Mouse (Mus musculus): Measurements from ENCODE around the gene Tmem219.
A peak's percentile ranks its signal among the peaks of the same experiment; 100 is the strongest.

DNA sequence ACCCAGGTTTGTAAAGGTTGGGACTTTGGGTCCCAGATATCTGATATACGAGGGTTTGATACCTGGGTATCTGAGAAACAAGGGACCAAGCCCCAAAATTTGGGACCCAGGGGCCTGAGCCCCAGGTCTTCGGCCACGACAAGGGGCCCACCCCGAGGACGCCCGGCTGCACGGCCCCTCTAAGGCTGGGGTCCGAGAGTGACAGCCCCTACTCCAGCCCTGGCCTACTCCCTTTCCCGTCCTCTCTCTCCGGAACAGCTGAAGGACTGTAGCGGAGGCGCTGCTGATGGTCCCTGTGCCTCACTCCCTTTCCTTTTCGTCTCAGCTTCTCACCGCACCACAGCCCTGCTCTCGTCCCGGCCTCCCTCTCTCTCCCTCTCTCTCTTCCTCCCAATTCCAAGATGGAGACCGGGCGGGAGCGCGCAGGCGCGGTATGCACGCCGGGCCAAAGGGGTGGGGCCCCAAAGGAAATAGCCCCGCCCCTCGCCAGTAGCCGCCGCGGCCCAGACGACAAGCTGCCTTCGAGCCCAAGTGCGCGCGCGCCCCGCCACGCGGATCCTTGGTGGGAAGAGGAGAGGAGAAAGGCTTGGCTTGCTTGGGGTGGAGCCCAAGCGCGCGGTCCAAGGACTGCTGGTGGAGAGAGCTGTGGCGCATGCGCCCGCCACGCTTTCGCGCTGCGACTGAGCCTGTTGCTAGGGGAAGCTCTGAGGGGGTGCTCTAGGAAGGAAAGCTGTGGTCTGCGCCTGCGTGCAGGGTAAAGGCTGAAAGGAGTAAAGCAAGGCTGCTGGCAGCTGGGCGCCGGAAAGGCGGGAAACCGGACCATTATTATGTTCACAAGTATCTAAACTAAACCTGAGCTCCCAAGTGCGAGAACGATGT, 38.2 kb downstream of the Tmem219 start, which contains the start of gene Taok2:
- peak; percentile 98 for TF ChIP-seq POLR2A (IDR thresholded peaks at IDR 0.05; ENCODE audit: low read depth, low read length)
- TF ChIP-seq CTCF (IDR thresholded peaks at IDR 0.05; ENCODE audit: borderline replicate concordance, insufficient read depth, low read length): no peak
